Mouse (Mus musculus) induced T-regulatory cell, adult 2 months (primary cell): ENCODE data around the gene Col11a1.
A peak's percentile ranks its signal among the peaks of the same experiment; 100 is the strongest.

Experiments used
- DNase-seq: peaks from one replicate; pipeline ENCODE4 v3.0.0-alpha.2; 2012; ENCODE audit warnings: low read depth

Gene Col11a1

DNA sequence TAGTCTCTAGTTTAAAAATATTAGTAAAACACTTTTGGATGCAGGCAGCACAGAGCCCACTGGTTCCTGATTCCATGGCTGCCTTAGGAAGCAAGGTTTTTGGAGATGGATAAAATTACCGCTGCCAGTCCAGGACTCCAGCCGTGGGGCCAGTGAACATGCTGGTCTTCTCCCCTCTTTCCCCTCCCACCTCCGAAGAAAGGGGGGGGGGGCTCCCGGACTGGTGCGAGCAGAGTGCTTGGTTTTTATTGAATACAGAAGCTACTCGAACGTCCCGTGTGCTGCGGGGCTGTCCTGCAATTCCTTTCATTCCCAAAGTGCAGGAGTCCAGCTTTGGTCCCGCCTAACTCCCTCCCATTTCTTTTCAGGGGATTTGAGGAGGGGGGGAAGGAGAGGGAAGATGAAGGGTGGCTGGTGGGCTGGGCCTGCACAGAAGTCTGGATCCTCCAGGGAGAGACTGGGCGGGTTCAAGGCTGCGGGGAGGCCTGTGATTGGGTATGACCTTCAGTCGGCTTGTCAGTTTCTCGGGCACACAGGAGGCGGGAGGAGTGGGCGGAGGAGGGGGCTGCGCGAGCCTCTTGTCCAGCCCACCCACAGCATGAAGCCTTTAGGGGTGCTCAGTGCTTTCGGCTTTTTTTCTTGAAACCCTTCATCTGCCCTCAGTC, at the start of gene Col11a1:
TSS of gene Col11a1 (plus strand) at position 570 of the 665 bp plus-strand sequence.
- no peak for DNase-seq

DNA sequence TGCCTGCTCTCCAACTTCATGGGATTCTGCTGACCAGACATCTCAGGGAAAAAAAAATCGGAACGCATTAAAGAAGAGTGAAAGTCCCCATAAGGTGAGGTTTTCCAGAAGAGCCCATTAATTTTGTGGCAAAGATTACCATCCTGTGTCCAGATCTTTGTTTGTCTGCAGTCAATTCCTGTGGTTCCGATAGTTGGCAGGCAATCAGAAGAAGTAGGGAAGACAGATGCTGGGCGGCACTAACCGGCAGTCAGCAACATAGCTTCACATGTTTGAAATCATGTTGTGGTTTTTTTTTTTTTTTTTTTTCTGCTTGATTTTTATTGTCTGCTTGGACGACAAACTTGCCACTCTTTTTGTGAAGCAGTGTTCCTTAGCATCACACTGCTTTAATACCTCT, 39.4 kb upstream of the Col11a1 start:
- DNase-seq, result no peak

DNA sequence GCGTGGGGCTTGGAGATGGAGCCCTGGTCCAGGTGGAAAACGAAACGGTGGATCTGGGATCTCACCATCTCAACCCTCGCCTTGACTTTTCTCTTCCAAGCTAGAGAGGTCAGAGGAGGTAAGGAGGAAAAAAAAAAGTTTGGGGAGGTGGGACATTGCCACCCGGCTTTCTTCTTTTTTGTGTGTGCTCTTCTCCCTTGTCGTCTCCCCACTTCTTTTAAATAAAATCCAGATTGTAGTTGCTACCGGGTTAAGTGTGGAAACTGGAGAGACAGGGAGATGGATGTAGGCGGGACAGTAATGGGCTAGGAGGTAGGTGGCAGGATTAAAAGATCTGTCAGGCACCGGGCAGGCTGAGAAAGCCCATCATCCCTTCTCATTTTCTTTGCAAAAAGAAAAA, 546 bp downstream of the Col11a1 start:
- DNase-seq, result no peak

DNA sequence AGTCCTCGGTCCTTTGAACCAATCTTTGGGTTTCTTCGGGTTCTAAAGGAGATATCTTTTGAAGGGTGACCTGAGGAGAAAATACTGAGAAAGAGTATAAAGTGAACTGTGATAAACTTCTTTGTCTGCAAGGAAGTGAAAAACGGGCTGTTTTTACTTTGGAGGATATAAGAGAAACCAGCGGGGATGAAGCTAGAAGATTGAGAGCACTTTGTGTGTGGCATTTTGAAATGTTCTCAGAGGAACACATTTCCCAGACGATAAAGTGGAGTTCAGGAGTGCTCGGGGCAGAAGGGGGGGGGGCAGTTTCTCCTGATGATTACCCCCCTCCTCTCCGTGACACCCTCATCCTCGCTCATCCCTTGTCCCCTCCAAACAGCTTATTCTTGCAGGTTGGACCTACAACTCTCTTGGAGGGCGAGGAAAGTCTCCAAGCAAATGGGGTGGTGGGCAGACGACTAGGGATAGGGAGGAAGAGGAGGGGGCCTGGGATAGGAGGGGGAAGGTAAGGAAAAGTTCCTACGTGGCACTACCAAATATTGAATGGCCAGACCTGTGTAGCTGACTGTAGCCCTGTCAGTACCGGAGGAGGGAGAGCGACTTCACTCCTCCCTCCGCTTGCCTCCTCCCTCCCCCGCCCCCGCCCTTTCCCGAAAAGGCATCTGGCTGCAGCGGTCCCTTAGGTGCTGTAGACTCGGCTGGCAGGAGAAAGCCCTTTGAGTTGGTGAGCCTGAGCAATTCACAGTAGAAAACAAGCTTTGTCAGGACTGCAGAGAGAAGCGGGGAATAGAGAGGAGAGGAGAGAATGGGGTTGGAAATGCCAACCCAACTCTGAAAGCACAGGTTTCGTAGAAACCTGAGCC, 1.2 kb downstream of the Col11a1 start:
- DNase-seq, result no peak

DNA sequence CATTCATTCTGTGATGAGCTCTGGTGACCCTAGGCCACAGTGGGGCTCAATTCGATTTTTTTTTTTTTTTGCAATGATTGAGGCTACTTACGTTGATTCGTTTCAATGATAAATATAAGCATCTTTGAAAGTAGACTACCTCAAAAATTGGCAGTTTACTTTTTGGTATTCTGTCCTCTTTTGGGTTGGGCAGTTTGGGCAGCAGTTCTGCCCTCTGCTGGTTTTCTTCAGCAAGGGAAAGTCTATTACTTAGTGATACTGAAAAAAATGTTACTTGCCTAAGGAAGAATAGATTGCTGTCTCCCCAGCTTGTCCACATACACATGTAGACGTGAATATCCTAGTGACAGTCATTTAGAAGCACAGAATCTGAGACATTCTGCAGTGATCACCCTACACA, 2.0 kb downstream of the Col11a1 start:
- DNase-seq, result no peak

DNA sequence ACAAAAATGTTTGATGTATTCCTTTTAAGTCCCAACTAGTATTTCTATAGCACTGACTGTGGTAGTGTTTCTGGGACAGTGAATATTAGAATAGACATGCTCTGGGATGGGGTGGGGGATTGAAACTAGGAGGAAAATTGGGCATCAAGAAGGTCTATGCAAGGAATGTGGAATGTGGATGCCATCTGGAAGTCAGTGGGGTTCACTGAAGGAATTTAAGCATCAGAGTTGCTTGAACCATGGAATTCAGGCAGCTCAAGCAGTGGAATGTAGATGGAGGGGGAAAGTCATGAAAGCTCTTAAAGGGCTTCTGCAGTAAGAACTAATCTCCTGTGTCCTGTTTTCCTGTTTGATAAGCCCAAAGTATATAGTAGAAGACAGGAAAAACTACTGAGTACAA, 22.1 kb downstream of the Col11a1 start:
- DNase-seq, result no peak

DNA sequence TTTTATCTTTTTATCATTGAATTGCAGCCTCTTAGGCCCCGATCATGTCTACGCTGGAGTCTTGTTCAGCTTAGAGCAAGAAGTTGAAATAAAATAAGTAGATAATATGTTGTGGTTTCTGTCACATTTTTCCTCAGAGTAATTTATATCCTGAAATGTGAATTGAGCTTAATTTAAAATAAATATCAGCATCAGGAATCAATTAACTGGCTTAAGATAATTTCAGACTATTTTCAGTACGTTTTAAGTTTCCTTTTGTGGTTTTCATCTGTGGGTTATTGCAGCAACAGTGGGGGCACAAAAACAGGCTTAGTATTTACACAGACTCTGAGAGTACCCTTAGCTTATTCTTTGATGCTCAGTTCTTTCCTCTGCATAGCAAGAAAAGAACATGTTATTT, 23.2 kb downstream of the Col11a1 start:
- no peak for DNase-seq

DNA sequence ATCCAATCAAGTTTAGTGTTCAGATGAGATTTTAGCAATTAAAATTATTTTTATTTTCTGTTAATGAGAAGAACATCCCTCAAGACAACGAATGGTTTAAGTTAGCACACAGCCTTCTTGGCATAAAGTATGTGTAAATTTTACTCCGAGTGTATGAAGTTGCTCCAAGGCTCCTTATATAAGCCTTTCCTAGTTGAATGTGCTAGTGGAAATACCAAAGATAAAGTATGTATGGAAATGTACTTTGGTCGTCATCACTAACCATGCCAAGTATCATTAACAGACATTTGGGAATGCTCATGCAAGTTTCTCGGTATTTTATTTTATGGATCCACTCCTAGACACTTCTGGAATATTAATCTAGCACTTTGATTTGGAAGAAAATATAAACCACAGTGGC, 34.8 kb downstream of the Col11a1 start:
- DNase-seq, result no peak

DNA sequence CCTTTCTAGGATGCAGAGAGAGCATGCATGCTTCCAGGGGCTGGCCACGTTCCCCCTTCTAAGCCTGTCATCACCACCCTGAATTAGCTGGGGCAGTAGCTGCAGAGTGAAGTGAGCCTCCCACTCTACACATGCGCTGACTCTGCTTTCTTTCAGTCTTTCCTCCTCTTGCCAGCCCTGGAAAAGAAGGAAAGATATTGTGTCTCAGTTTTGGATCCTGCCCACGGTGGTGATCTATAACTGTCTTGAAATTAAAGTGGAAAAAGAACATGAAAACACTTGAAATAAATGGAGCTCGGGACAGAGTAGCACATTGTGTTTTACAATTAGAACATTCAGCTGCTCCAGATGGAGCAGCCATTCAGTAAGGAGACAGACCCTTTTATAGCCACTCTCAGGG, 35.2 kb downstream of the Col11a1 start:
- no peak for DNase-seq

DNA sequence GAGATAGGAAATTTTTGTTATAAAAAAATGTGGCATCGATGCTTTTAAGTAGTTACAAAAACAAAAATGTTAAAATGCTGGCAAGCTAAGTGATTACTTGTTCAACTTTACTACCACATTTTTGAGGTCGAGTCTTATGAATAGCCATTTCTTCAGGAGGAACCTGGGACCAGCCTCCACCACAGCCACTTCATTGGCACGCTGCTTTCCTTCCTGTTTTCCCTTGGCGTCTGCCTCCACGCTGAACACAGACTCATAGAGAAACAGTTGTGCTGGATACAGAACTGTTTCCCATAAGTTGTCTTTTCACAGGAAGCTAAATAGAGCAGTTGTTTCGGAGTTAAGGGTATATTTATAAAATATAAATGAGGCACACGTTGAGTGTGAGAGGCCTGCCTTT, 69.0 kb downstream of the Col11a1 start:
- DNase-seq, result no peak

DNA sequence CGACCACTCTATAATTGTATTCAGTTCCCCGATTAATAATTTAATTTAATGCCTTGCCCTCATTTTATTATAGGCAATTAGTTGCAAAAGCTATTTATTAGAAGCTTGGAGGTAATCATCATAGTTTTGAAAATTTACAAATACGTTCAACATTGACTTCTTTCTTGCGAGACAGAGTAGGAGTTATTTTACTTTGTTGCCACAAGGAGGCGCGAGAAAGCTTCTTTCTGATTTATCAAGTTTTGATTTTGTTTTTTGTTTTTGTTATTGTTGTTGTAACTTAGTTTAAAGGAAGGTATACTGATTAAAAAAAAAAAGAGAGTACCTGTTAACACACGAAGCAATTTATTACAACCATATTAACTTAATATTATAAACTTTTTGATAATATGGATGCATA, 76.8 kb downstream of the Col11a1 start:
- DNase-seq, result peak; percentile 1

DNA sequence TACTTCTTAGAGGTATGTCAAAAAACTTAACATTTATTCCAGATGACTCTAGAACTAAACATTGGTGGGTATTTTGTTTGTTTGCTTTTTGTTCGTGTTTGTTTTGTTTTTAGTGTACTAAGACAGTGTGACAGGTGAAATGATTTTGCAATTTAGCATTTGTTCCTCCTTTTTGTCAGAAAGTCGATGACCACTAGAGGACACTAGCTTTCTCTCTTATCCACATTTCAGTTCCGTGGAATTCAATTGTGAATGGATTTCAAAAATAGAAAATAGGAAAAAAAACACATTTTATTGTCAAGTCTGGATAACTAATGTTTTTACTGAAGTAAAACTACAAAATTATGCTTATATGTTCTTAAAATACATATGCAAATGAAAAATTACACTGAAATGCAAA, 116.8 kb downstream of the Col11a1 start:
- DNase-seq, result no peak

DNA sequence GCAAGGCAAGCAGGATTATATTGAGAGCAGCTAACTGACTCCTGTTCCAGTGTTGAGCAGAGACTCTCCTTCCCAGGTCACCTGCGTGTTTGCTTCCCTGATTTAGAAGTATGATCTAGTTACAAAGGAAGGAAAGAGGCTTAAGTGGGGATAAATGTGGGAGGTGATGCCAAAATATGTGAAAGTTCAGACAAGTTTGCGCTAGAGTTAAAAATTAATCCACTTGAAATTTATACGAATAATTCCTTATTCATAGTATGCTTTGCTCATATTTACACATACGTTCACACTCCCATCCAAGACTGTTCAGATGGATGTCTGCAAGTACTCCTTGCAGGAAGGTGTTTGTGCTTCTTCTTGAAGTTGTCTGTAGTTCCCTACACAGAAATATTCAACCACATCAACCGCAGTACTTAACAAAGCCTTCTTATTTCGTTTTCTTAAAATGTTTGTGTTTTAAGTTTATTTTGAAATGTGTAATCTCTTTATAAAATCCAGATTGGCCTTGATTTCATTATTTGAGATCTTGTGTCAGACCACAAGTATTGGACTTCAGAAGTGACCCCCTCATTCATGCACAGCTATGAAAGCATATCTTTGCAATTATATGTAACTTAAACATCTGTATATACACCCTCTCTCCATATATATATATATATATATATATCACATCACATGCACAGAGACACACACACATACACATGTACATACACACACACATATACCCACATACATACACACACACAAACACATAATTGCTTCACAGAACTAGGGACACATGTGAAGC, 167.8 kb downstream of the Col11a1 start:
- DNase-seq, result no peak

DNA sequence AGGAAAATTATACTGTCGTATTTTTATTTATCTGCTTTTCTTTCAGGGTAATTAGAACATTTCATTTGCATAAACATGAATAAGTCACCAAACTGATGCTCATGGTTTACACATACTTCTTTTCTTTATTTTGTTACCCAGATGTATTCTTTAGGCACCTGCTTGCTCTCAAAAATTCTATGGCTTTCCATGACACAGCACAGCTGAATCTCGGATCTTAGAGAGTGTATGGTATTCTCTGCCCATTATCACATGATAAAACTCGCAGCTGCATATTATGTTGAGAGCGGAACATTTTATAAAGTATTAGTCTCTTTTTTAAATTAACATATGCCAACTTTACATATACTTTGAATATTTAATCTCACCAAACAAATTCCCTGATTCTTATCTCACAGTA, 181.9 kb downstream of the Col11a1 start:
- no peak for DNase-seq

DNA sequence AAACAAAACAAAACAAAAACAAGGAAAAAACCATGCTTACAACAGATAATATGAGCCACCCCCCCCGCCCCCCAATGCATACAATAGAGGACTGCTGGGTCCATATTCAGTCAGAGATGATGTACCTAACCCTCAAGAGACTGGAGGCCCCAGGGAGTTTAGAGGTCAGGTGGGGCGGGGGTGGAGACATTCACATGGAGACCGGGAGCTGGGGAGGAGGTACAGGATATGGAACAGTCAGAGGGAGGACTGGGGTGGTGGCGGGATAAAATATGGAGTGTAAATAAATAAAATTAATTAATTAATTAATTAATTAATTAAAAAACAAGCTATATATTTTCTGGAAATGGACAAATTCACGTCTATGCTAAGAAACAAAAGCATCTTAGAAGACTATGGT, 185.8 kb downstream of the Col11a1 start:
- no peak for DNase-seq

DNA sequence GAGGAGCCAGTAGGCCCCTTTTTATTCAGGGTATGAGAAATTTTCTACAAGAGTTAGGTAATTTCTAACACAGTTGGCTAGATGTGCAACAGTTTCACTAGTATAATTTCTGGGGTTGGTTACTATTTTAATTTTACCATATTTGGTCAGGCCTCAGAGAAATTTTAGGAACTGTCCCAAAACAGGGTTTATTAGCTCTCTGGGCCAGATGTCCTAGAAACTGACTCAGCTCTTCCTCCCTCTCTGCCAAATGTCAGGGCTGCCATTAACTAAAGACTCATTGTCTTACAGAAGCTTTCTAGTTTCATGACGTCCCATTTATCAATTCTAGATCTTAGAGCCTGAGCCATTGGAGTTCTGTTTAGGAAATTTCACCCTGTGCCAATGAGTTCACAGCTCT, 199.2 kb downstream of the Col11a1 start:
- DNase-seq, result no peak
